Mouse (Mus musculus) urinary bladder, adult 2 months (tissue): ENCODE results near the gene Sbno2. TPM values are rescaled to one million over a fixed set of nuclear protein-coding genes. Genes with fewer than 3 reads are reported as not detected.

Experiments
- DNase-seq: peaks from one replicate; pipeline ENCODE4 v3.0.0; 2022; ENCODE audit warnings: low spot score
- polyA plus RNA-seq: library from polyadenylated mRNA; depleted of rRNA; stranded (reverse); fragments of >200 nt; gene quantifications from 2 replicates; pipeline ENCODE4 v1.2.3, GENCODE M21; 2012

Sbno2 gene
- polyA plus RNA-seq, 1 experiment, result 34.0 TPM

GRCm38 (mm10) chr10:80092690-80093089 lies 12.7 kb downstream of the Sbno2 start:
- no peak for DNase-seq

- DNase-seq, result no peak
These were observed 13.8 kb downstream of the Sbno2 start for GRCm38 (mm10) chr10:80091527-80091926.

- no peak for DNase-seq
These were observed 16.2 kb downstream of the Sbno2 start for GRCm38 (mm10) chr10:80089146-80089545.

- DNase-seq, result no peak
These were observed 17.9 kb downstream of the Sbno2 start for GRCm38 (mm10) chr10:80087483-80087882.

- DNase-seq, result no peak
These were observed 18.5 kb downstream of the Sbno2 start for GRCm38 (mm10) chr10:80086847-80087246.

GRCm38 (mm10) chr10:80084817-80085487 lies 20.4 kb downstream of the Sbno2 start:
- no peak for DNase-seq

- DNase-seq, result no peak
These were observed 24.3 kb downstream of the Sbno2 start for GRCm38 (mm10) chr10:80081075-80081474.

- DNase-seq, result no peak
These were observed 24.8 kb downstream of the Sbno2 start for GRCm38 (mm10) chr10:80080396-80081070.

- no peak for DNase-seq
These were observed 27.0 kb downstream of the Sbno2 start for GRCm38 (mm10) chr10:80078366-80078765.

- DNase-seq, result no peak
These were observed 28.1 kb downstream of the Sbno2 start for GRCm38 (mm10) chr10:80077312-80077711.

- no peak for DNase-seq
These were observed 29.0 kb downstream of the Sbno2 start for GRCm38 (mm10) chr10:80076386-80076785.

GRCm38 (mm10) chr10:80075924-80076323 lies 29.4 kb downstream of the Sbno2 start:
- no peak for DNase-seq

GRCm38 (mm10) chr10:80074813-80075601 lies 30.4 kb downstream of the Sbno2 start:
- peak; percentile 63 for DNase-seq

- no peak for DNase-seq
These were observed 32.5 kb downstream of the Sbno2 start for GRCm38 (mm10) chr10:80072623-80073489.

- DNase-seq, result no peak
These were observed 33.9 kb downstream of the Sbno2 start for GRCm38 (mm10) chr10:80071516-80071900.

GRCm38 (mm10) chr10:80070837-80071515 lies 34.4 kb downstream of the Sbno2 start:
- peak; percentile 65 for DNase-seq

- DNase-seq, result no peak
These were observed 35.4 kb downstream of the Sbno2 start for GRCm38 (mm10) chr10:80069948-80070450.

- no peak for DNase-seq
These were observed 36.1 kb downstream of the Sbno2 start for GRCm38 (mm10) chr10:80069251-80069650.

- DNase-seq, result no peak
These were observed 41.3 kb downstream of the Sbno2 start for GRCm38 (mm10) chr10:80063877-80064650.

GRCm38 (mm10) chr10:80063104-80063503 lies 42.3 kb downstream of the Sbno2 start:
- no peak for DNase-seq
